ENCODE assay signal across 18 mouse cellular contexts in the genomic region with DNA sequence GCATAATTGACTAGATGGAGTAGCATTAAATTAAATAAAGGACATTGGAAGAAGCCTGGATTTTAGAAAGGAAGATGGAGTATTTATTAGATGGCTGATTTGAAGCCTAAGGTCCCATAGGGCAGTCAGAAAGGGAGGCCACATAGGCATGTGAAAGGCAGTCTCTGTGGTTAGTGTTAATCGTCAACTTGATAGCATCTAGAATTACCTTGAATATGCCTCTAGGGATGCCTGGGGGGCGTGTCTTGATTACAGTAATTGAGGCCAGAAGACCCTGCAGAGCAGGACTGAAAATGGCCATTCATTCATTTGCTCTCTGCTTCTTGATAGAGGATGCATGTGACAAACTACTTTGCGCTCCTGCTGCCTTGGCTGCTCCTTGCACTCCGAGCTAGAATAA.
"Had no signal": no experiment of that assay in that cellular context is flagged by ENCODE, and none has a peak within 500 bp of the region (broad histone marks: within the 10 kb centered on the region; RNA-seq: fewer than 3 reads in every experiment).

No protein-coding gene starts in this region.

- ATAC-seq: liver, embryonic 12.5 days had no signal

- H3K9ac ChIP-seq: limb, embryonic 13.5 days; liver, embryonic 12.5 days; liver, embryonic 15.5 days; lung, embryonic 15.5 days had no signal

- H3K4me2 ChIP-seq: limb, embryonic 13.5 days; liver, embryonic 12.5 days; liver, embryonic 15.5 days; lung, embryonic 15.5 days; midbrain, embryonic 11.5 days had no signal

- H3K36me3 ChIP-seq: limb, embryonic 10.5 days; limb, embryonic 13.5 days; liver, embryonic 12.5 days; liver, embryonic 15.5 days; lung, embryonic 15.5 days had no signal

- DNase-seq: kidney, postnatal 25 days; layer of hippocampus, adult 9-11 months; liver; lung, adult 18-20 months; lung, postnatal 10 days; lung, postnatal 36 days; midbrain, embryonic 14.5 days; thymus, adult 18-20 months; thymus, postnatal 36 days had no signal

- H3K27me3 ChIP-seq: limb, embryonic 13.5 days; liver, embryonic 12.5 days; liver, embryonic 15.5 days; lung, embryonic 15.5 days; megakaryocyte, embryonic 14.5 days had no signal

- H3K4me3 ChIP-seq: layer of hippocampus, adult 2 months; limb, embryonic 10.5 days; limb, embryonic 13.5 days; liver, embryonic 12.5 days; liver, embryonic 15.5 days; lung, embryonic 15.5 days; megakaryocyte, embryonic 14.5 days had no signal

- H3K27ac ChIP-seq: kidney, postnatal 0 days; layer of hippocampus, adult 2 months; limb, embryonic 10.5 days; limb, embryonic 13.5 days; liver, embryonic 12.5 days; liver, embryonic 15.5 days; lung, embryonic 15.5 days had no signal

- H3K9me3 ChIP-seq: limb, embryonic 10.5 days; limb, embryonic 13.5 days; liver, embryonic 12.5 days; liver, embryonic 15.5 days; lung, embryonic 15.5 days; megakaryocyte, embryonic 14.5 days had no signal

- H3K4me1 ChIP-seq: limb, embryonic 10.5 days; liver, embryonic 15.5 days; lung, embryonic 15.5 days had no signal
